Mouse (Mus musculus): ENCODE measurements at regions not wholly inside any gene's neighbourhood (a gene's known extent, or its start where the extent isn't known, plus 50 kb on each side); places are given as distances from the start of the nearest gene placed in this dataset.

DNA sequence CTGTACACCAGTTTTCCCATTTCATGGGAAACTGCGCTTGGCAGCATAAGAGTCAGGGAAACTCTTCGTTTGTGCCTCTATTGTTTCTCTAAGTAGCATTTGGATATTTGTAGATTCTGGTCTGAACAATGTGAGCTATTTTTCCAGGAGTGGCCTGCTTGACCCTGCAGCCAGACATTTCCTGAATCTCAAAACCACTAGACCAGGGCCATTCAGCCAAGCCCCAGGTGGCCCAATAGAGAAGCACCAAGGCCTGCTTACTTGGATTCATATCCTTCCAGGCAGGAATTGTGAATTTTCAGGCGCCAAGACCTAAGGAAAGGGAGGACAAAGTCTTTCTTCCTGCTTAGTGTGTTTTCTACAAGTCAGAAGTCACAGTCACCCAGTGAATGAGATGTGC, 85.9 kb upstream of the Hs3st1 start:
- DNase-seq, result no peak

DNA sequence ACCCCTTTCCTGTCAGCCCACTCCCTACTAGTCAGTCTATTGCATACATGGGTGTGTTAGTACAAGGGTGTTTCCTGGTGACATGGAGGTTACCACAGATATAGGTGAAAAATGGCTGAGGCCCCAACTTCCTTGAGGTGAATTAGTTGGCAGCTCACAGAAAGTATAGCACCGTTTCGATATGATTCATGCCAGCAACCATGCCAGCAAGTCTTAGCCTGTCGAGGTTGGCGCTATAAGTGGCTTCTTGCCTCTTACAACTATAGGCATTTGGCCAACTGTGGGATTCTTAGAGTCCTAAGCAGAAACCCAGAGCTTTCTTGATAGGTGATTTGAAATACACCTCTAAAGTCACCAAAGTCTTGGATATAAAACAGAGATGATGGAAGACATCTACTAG, 85.3 kb upstream of the Hs3st1 start:
- no peak for DNase-seq

DNA sequence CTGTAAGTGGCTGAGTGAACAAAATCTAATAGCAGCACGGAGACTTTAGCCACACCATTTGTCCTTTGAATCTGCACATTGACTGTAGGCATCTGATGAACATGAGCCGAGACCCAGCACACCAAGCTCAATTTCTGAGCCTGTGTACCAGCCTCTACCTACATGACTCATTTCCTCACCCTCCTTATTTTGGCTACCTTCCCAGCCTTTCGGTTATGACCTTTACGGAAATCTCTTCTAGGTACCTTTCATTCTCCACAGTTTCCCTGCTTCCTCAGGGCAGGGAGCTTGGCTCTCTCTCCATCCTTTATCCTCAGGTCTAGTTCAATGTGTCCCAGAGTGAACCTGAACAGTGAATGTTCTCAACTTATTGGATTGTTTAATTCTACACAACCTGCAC, 77.3 kb upstream of the Hs3st1 start:
- peak; percentile 52 for DNase-seq

DNA sequence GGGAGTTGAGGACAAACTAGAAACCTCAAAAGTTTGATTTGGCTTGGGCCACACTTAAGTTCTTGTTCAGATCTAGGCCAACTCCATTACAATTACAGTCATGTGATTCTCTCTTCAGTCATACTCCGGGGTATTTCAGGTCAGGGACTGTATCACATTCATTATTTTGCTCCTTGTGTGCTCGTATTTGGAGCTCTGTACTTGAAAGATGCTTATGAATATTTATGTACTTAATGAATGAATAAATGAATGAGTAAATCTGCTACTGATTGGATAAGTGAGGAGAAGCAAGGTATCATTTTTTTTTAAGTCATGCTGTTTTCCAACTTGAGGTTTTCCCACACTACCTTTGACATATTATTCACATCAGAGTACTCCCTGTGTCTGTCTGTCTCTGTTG, 69.4 kb upstream of the Hs3st1 start:
- no peak for DNase-seq

DNA sequence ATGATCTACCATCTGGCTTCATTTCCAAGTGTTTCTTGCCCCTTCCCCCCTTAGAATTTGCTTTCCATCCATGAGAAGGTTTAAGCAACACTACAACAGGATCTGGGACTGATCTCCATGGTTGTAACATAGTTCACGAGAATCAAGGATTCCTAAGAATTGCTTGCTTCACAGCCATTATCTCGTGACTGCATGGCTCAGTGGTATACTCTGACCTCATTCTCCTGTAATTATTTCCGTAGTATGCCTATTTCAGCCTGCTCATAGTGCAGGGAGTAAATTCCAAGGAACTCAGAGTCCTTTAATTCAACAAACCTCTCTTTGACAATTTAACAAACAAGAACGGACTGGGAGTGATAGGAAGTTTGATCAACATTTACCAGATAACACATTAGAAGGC, 51.4 kb upstream of the Hs3st1 start:
- DNase-seq, result no peak
